Mouse (Mus musculus) urinary bladder, postnatal 14 days (tissue): Measurements from ENCODE around the gene Podxl.

Source experiments
- DNase-seq: peaks from one replicate; pipeline ENCODE4 v3.0.0; 2021; ENCODE audit warnings: low spot score

Gene Podxl

GRCm38 (mm10) chr6:31563235-31564181 lies at the start of gene Podxl:
Podxl (minus strand) TSS chr6:31563981.
- DNase-seq, result peak; percentile 74

GRCm38 (mm10) chr6:31612560-31613270 lies 48.9 kb upstream of the Podxl start:
- no peak for DNase-seq

DNA sequence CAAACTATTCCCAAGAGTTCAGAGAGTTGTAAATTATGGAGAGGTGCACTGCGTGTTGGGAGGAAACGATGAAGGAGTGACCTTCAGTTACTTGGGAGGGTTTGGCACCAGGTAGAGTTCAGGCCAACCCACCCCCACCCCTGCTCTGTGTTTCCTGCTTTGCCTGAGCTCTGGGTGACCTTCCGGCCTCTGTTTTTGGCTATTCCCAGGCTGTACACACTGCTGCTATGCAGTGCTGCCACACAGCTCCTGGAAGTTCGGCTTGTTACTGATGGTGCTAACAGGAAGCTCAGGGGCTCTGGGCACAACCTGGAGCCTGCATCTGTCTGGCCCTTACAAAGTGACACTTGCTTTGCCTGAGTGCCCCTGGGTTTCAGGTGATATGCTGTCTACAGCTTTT lies 42.6 kb upstream of the Podxl start:
- DNase-seq, result no peak

DNA sequence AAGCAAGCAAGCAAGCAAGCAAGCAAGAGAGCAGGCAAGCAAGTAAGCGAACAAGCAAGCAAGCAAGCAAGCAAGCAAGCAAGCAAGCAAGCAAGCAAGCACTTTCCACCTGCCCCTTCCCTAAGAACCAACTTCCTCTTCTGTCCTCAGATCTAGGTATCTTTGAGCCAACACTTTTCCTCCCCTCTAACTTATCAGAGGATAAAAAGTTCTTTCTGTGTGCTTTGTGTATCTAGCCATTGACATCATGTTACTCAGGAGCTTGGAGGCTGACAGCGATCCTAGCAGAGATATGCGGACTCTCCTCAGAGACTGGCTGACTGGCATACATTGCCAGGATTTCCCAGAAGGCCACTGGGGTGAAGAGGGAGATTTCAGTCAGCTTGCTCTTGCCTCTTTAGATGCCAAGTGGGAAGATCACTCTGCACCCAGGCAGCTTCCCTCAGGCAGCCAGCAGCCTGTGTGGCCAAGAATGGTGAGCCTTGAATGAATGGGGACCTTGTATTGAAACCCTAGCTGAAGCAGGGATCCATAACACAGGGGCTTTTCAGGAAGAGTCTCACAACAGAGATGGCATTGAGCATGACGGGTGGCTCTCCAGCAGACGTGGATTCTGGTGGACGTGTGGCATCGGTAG lies 41.0 kb upstream of the Podxl start:
- DNase-seq, result no peak

DNA sequence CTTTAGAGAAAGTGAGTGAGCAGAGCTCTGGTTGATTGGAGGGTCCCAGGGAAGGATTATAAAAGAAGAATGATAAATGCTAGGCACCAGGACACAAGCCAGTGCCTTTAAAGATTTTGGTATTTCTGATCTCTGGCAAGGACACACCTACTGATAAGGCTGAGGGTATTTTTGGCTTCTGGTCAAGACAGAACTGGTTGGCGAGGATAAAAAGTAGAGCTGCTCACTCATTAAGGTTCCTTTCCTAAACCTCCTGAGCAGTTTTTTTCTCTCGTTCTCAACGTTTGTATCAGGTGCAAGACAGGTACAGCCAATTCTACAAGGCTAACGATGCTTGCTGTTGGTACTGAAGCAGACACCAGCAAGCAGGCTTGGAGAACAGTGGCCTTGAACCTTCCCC lies 38.7 kb upstream of the Podxl start:
- DNase-seq, result no peak

GRCm38 (mm10) chr6:31601131-31601530 lies 37.4 kb upstream of the Podxl start:
- DNase-seq, result peak; percentile 37

GRCm38 (mm10) chr6:31599863-31600262 lies 36.1 kb upstream of the Podxl start:
- DNase-seq, result no peak

DNA sequence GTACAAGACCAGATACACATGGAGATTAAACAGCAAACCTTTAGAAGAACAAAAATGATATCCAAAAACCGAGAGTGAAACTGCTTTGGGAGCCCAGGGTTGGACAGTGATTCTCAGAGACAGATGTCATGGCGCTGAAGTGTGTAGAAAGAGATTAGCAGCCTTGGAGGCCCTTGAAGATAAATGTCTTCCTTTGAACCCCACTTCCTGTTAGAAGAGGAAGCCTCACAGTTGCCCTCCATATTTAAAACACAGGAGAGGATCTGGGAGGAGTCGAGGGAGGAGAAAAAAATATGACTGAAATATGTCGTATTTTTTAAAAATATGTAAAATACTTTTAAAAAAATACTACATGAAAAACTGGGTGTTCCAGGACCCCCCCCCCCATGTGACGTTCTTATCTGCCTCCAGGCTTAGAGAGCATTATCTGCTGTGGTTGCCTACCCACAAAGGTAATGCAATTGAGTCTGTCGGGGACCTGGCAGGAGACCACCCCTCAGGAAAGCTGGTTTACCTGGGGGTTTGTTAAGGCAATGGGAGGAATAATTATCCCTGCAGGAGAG lies 34.6 kb upstream of the Podxl start:
- no peak for DNase-seq

DNA sequence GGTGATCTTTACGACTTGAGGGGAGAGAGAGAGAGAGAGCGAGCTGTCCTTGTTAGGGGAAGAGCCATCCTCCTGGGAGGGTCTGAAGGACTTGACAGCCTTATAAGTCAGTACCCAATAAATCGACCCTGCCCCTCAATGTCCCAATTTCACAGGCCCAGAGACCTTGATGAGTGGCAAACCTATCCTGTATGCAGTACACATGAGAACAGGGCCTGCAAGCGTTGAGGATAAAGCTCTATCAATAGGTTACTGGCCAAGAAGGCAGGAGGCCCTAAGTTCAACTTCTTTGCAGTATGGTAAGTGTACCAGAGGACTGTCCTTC lies 33.3 kb upstream of the Podxl start:
- no peak for DNase-seq

- DNase-seq, result no peak
These were observed 32.8 kb upstream of the Podxl start for GRCm38 (mm10) chr6:31596346-31597135.

DNA sequence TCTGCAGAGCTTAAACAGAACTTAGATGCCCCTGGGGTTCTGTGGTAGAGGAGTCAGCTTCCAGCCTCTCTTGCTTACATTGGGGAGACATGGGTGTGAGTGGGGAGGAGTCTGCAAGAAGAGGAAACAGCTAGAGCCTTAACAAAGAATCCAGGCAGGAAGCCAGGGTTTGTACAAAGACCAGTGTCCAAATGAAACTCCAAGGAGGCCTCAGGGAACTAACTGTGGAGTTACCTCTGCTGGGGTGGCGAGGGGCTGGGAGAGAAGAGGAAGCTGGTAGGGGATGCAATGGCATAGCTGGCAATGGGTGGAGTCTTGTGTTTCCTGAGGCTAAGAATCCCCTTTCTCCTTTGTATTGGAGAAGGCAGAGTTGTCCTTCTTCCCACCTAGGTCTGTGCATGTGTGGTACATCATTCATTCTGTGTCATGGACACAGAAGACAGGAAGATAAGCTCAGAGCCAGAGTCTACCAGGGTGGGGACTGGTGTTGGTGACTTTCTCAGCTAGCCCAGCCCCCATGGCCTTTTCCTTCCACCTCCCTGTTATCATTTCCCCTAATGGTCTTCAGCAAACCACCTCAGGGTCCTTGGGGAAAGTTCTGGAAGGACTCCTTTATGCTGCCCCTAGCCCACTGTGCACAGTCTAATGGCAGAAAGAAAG lies 28.9 kb upstream of the Podxl start:
- DNase-seq, result no peak

DNA sequence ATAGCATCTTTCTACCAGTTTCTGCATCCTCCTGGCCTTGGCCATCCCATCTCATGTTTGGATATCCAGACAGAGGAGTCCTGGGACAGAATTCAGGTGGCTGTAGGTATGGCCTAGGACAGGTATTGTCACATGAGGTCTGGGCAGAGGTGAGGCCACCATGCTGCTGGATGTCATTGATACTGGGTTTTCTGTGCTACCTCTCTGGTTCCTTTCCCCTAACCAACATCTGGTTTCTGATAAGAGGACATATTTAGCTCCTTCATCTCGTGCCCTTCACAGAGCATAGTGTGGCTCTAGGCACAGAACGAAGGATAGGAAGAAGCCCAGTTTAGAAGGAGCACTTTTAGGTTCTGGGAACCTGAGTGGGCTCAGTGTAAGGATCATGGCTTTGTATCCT lies 28.3 kb upstream of the Podxl start:
- DNase-seq, result no peak

- no peak for DNase-seq
These were observed 27.9 kb upstream of the Podxl start for GRCm38 (mm10) chr6:31591676-31592075.

DNA sequence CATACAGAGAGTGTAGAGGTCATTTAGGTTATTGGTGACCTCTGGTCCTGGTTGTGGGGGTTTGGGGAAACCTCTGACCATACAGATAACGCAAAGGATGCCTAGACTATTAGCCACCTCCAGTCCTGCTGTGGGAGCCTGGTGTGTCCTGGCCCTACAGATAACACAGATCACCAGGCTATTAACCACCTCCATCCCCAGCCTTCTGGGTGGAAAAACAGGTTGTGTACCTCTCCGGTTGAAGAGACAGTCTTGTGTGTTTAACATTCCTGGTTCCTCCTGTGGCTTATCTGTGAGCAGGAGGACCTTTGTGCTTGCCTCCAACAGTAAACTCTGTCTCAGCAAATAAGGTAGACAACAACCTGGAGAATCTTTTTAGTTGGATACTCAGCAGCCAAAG lies 27.0 kb upstream of the Podxl start:
- DNase-seq, result no peak

- DNase-seq, result no peak
These were observed 25.5 kb upstream of the Podxl start for GRCm38 (mm10) chr6:31589268-31589667.

DNA sequence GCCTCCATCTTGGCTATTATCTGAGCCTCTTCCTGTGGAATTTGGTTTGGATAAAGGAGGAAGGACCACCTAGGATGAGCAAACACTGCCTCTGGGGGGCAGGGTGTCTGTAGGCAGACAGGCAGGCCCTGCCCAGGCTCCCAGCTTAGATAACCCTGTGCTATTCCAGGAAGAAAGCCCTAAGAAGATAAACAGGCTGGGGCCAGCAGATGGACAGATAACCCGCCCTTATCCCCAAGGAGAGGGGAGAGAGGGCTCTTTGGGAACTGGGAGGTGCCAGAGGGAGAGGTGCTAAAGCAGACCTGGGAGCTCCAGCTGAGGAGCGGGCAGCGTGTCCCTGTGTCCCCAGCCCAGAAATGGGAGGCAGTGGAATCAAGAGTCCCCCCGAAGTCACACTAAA lies 23.9 kb upstream of the Podxl start:
- DNase-seq, result no peak

- no peak for DNase-seq
These were observed 22.3 kb upstream of the Podxl start for GRCm38 (mm10) chr6:31586127-31586526.

DNA sequence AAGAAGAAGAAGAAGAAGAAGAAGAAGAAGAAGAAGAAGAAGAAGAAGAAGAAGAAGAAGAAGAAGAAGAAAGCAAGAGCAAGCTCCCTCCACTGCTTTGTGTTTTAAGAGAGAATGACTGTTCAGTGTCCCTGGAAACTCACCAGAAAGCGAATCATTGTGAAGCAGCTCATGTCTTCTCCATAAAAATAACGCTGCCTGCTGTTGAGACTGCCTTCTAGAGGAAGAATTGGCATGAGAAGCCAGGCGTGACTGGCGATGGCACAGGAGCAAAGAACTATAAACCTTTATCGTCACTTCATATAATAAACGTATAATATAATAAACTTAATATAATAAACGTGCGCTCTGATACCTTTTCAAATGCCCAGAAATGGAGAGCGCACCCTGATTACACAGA lies 12.4 kb upstream of the Podxl start:
- no peak for DNase-seq

DNA sequence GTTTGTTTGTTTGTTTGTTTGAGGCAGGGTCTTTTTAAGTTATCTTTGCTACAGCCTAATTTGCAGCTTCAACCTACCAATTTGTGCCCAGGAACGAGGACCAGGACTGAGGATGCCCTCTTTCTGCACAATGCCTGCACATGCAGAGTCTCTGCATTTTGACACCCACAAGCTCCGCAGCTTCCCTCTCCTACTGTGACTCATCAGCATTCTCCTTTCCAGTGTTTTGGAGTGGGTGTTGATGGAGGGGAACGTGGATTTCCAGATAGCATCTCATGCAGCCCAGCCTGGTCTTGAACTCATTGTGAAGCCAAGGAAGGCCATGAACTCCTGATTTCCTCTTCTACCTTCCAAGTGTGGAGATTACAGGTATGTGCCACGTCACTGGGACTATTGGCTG lies 11.3 kb upstream of the Podxl start:
- DNase-seq, result no peak

DNA sequence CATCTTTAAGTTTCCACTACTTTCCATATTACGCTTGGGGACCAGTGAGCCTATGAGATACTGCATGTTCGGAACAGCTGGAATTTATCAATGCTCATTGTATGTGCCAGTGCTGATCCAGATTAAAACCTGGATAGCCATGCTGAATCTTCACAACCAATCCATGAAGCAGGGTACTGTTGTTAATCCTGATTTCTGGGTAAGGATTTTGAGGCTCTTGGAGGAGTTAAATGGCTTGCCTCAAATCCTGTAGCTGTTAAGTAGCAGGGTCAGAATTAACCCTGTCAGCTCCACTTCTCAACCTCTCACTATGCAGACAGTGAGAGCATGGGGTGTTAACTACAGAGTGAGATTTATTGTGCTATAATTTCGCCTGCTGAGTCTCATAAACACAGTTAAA lies 7.7 kb upstream of the Podxl start:
- DNase-seq, result no peak

DNA sequence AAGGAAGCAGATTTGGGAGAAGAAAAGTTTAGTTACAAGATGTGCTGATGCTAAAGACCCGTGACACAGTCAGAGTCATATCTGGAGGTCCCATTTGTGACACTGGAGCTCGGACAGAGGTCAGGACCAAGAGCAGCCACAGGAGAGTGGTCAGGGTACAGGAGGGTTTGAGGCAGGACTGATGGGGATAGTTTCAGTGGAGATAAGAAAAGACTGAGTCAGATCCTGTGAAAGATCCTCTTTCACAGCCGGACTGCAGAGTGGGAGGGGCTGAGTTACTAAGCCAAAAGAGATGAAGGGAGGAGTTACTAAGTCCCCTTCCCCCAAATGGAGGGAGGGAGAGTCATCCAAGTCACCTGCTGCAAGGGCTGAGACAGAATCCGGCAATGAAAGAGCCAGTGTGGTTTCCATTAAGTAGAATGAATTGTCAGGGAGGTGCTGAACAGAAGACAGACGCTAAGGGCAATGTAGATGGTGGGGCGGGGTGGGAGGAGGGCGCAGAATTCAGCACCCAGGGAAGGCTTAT lies 4.4 kb upstream of the Podxl start:
- DNase-seq, result no peak
